Mouse (Mus musculus) left cerebral cortex, adult 2 months (tissue): ENCODE results near the gene Strap. TPM values are rescaled to one million over a fixed set of nuclear protein-coding genes. Genes with fewer than 3 reads are reported as not detected.
"Not testable (repeated sequence)": the region's sequence is repeated elsewhere in the genome, so short reads cannot be mapped to it uniquely, and the experiment has no call there.

Experiments
- DNase-seq, 2 experiments: peaks; one replicate each; pipeline ENCODE4 v3.0.0; 2021 to 2022; ENCODE audit warnings: low spot score in 2 of 2, mixed read lengths in 1 of 2; ENCODE audit errors: extremely low spot score in 1 of 2
- H3K27ac ChIP-seq: fragments of 200-600 bp; 2 replicates; pipeline ENCODE4 v1.8.1; 2022
- H3K4me3 ChIP-seq: fragments of 200-600 bp; 2 replicates; pipeline ENCODE4 v1.8.1; 2022
- CTCF ChIP-seq: fragments of 200-600 bp; IDR thresholded peaks from 2 replicates; pipeline ENCODE4 v1.8.1; 2022; ENCODE audit warnings: antibody characterized with exemption, mild to moderate bottlenecking, moderate library complexity
- intact Hi-C: fragments of 180-260 bp; cut with DNase I; formaldehyde crosslinking; loops from one replicate; pipeline ENCODE4 v1.15.1; 2025
- total RNA-seq, 2 experiments: library from RNA; stranded (reverse); gene quantifications; 2 replicates each; pipeline ENCODE4 v1.2.3; 2021

Strap gene
- total RNA-seq, 2 experiments from 2014 or later = 105 to 115 TPM

GRCm38 (mm10) chr6:137703431-137703830 is 31.4 kb upstream of the Strap start:
- no peak overlapping the region for H3K27ac ChIP-seq
- no peak for TF ChIP-seq CTCF
- no peak overlapping the region for H3K4me3 ChIP-seq
- intact Hi-C loops = no loop called here
- DNase-seq = no peak

- no peak for TF ChIP-seq CTCF
- no peak overlapping the region for H3K27ac ChIP-seq
- intact Hi-C loops = no loop called here
- no peak for DNase-seq
- H3K4me3 ChIP-seq = no peak overlapping the region
These were observed 30.5 kb upstream of the Strap start for GRCm38 (mm10) chr6:137704300-137704939.

GRCm38 (mm10) chr6:137706209-137706608 is 28.7 kb upstream of the Strap start:
- intact Hi-C loops = no loop called here
- Histone ChIP-seq H3K27ac (no peak overlapping the region), H3K4me3 (no peak overlapping the region)
- TF ChIP-seq CTCF = no peak
- DNase-seq = no peak

GRCm38 (mm10) chr6:137708726-137709405 is 26.0 kb upstream of the Strap start:
- DNase-seq, H3K4me3 ChIP-seq, intact Hi-C loops, H3K27ac ChIP-seq: not testable (repeated sequence)

- Histone ChIP-seq H3K27ac (no peak overlapping the region), H3K4me3 (no peak overlapping the region)
- intact Hi-C loops = no loop called here
- TF ChIP-seq CTCF = no peak
- DNase-seq = no peak
These were observed 24.5 kb upstream of the Strap start for GRCm38 (mm10) chr6:137710179-137711037.

GRCm38 (mm10) chr6:137712654-137713309 is 22.1 kb upstream of the Strap start:
- TF ChIP-seq CTCF = no peak
- intact Hi-C loops = no loop called here
- Histone ChIP-seq H3K4me3 (no peak overlapping the region), H3K27ac (no peak overlapping the region)
- no peak for DNase-seq

- intact Hi-C loops = no loop called here
- no peak for TF ChIP-seq CTCF
- Histone ChIP-seq H3K4me3 (no peak overlapping the region), H3K27ac (no peak overlapping the region)
- DNase-seq = no peak
These were observed 21.6 kb upstream of the Strap start for GRCm38 (mm10) chr6:137713310-137713664.

- TF ChIP-seq CTCF = no peak
- intact Hi-C loops = no loop called here
These were observed 18.1 kb upstream of the Strap start for GRCm38 (mm10) chr6:137716802-137717201.

GRCm38 (mm10) chr6:137722220-137722931 is 12.5 kb upstream of the Strap start:
- TF ChIP-seq CTCF = no peak
- Histone ChIP-seq H3K27ac (no peak overlapping the region), H3K4me3 (no peak overlapping the region)
- DNase-seq = no peak
- intact Hi-C loops = no loop called here

More at GRCm38 (mm10) chr6:137716802-137717201, 18.1 kb upstream of the Strap start:
- H3K27ac ChIP-seq = no peak overlapping the region
- no peak for DNase-seq
- no peak overlapping the region for H3K4me3 ChIP-seq

GRCm38 (mm10) chr6:137723898-137724297 is 11.0 kb upstream of the Strap start:
- TF ChIP-seq CTCF = peak; percentile 78
- H3K4me3 ChIP-seq = no peak overlapping the region
- H3K27ac ChIP-seq = no peak overlapping the region
- intact Hi-C loops = loop anchor here (1.0 to 2.0 kb wide), 4 partner anchors 75 to 517 kb away; no protein-coding TSS in a partner anchor
- no peak for DNase-seq

- peak overlapping the region; percentile 83 for H3K27ac ChIP-seq
- intact Hi-C loops = no loop called here
- no peak for TF ChIP-seq CTCF
- no peak for DNase-seq
- H3K4me3 ChIP-seq = peak overlapping the region; percentile 99
These were observed 425 bp upstream of the Strap start for GRCm38 (mm10) chr6:137734460-137734845.
